In genomic region chr10:67350956-67351355, GRCm38 (mm10) we compare ENCODE assay signal across 24 mouse cellular contexts.
A peak's percentile ranks its signal among the peaks of the same experiment; 100 is the strongest.
DNase-seq lines count a peak whose midpoint lies in the region; ATAC-seq and TF ChIP-seq lines count a peak whose summit lies in the region.
"Had no signal": no experiment of that assay in that cellular context is flagged by ENCODE, and none has a peak within 500 bp of the region (broad histone marks: within the 10 kb centered on the region; RNA-seq: fewer than 3 reads in every experiment).

No protein-coding gene starts in this region.

- no peaks in the 10 kb centered on the region for H3K9me3 ChIP-seq in hindbrain, postnatal 0 days (ENCODE audit: low read length)
- H3K9me3 ChIP-seq in hindbrain, embryonic 10.5 days, result no peaks in the 10 kb centered on the region
- H3K9me3 ChIP-seq in kidney, embryonic 16.5 days (ENCODE audit: low read length), result no peaks in the 10 kb centered on the region
- H3K9me3 ChIP-seq: embryonic facial prominence, embryonic 12.5 days; forebrain, embryonic 15.5 days; heart, embryonic 13.5 days; hindbrain, embryonic 13.5 days; limb, embryonic 13.5 days; liver, embryonic 12.5 days had no signal

- DNase-seq in hindbrain, postnatal 0 days (ENCODE audit: low spot score), result peak; percentile 30
- no peak for DNase-seq in hindbrain, embryonic 10.5 days (ENCODE audit: low spot score)
- DNase-seq in kidney, postnatal 25 days, result peak; percentile 36 to 67
- DNase-seq in NIH3T3 (ENCODE audit: low read depth), result peak; percentile 45
- DNase-seq in brain, embryonic 14.5 days (ENCODE audit: low read depth), result peak; percentile 48
- no peak for DNase-seq in left cerebral cortex, adult 8-10 months (ENCODE audit: low spot score in 2 of 2)
- DNase-seq: adrenal gland, postnatal 14 days; cerebellum, adult 9-11 months; gastrocnemius, postnatal 10 days; heart, adult 18-20 months; heart, postnatal 14 days; lung, adult 18-20 months; lung, postnatal 36 days had no signal

- no peaks in the 10 kb centered on the region for H3K36me3 ChIP-seq in hindbrain, postnatal 0 days (ENCODE audit: insufficient read depth, low read length)
- H3K36me3 ChIP-seq in hindbrain, embryonic 10.5 days, result no peaks in the 10 kb centered on the region
- no peaks in the 10 kb centered on the region for H3K36me3 ChIP-seq in kidney, embryonic 16.5 days (ENCODE audit: insufficient read depth, low read length)
- H3K36me3 ChIP-seq: embryonic facial prominence, embryonic 12.5 days; forebrain, embryonic 15.5 days; heart, embryonic 13.5 days; hindbrain, embryonic 13.5 days; limb, embryonic 13.5 days; liver, embryonic 12.5 days had no signal

- 37% methylated on average over 2 of the region's 2 CpGs for WGBS in hindbrain, postnatal 0 days
- WGBS in hindbrain, embryonic 10.5 days, result 59% methylated on average over 2 of the region's 2 CpGs
- 33% methylated on average over 2 of the region's 2 CpGs for WGBS in kidney, embryonic 16.5 days

- H3K27ac ChIP-seq in hindbrain, postnatal 0 days, result no peak overlapping the region
- no peak overlapping the region for H3K27ac ChIP-seq in hindbrain, embryonic 10.5 days
- no peak overlapping the region for H3K27ac ChIP-seq in kidney, embryonic 16.5 days (ENCODE audit: low read length)
- H3K27ac ChIP-seq: embryonic facial prominence, embryonic 12.5 days; forebrain, embryonic 15.5 days; heart, embryonic 13.5 days; hindbrain, embryonic 13.5 days; limb, embryonic 13.5 days; liver, embryonic 12.5 days had no signal

- TF ChIP-seq CTCF in hindbrain, postnatal 0 days (IDR thresholded peaks at IDR 0.05; ENCODE audit: low read depth), result no peak
- no peak for TF ChIP-seq CTCF in brain, embryonic 14.5 days (IDR thresholded peaks at IDR 0.05; ENCODE audit: borderline replicate concordance, extremely low read depth, insufficient read depth, insufficient read length)

- no peak for ATAC-seq in hindbrain, postnatal 0 days
- no peak for ATAC-seq in kidney, embryonic 16.5 days (ENCODE audit: low FRiP score, low TSS enrichment)
- ATAC-seq: forebrain, embryonic 15.5 days; inflammation-experienced regulatory T-cells, adult 6 months; liver, embryonic 12.5 days; midbrain, embryonic 16.5 days had no signal

- H3K27me3 ChIP-seq in hindbrain, postnatal 0 days (ENCODE audit: insufficient read depth, low read length), result no peaks in the 10 kb centered on the region
- H3K27me3 ChIP-seq in hindbrain, embryonic 10.5 days (ENCODE audit: insufficient read depth, poor library complexity, severe bottlenecking), result no peaks in the 10 kb centered on the region
- no peaks in the 10 kb centered on the region for H3K27me3 ChIP-seq in kidney, embryonic 16.5 days (ENCODE audit: insufficient read depth, low read length)
- H3K27me3 ChIP-seq: embryonic facial prominence, embryonic 12.5 days; forebrain, embryonic 15.5 days; heart, embryonic 13.5 days; hindbrain, embryonic 13.5 days; limb, embryonic 13.5 days; liver, embryonic 12.5 days; megakaryocyte, embryonic 14.5 days had no signal

- H3K9ac ChIP-seq in hindbrain, postnatal 0 days (replicated peaks; ENCODE audit: low read length), result no peak overlapping the region
- H3K9ac ChIP-seq in kidney, embryonic 16.5 days (replicated peaks; ENCODE audit: low read length), result no peak overlapping the region
- H3K9ac ChIP-seq: embryonic facial prominence, embryonic 12.5 days; forebrain, embryonic 15.5 days; heart, embryonic 13.5 days; hindbrain, embryonic 13.5 days; limb, embryonic 13.5 days; liver, embryonic 12.5 days had no signal

- TF ChIP-seq POLR2A in brain, embryonic 14.5 days (IDR thresholded peaks at IDR 0.05; ENCODE audit: borderline replicate concordance, extremely low read depth, insufficient read depth, insufficient read length, poor library complexity, severe bottlenecking), result no peak

- no peak overlapping the region for H3K4me3 ChIP-seq in hindbrain, postnatal 0 days (ENCODE audit: low read length)
- no peak overlapping the region for H3K4me3 ChIP-seq in hindbrain, embryonic 10.5 days
- H3K4me3 ChIP-seq in kidney, embryonic 16.5 days (ENCODE audit: low read length), result no peak overlapping the region
- H3K4me3 ChIP-seq: embryonic facial prominence, embryonic 12.5 days; erythroblast, embryonic 14.5 days; forebrain, embryonic 15.5 days; heart, embryonic 13.5 days; hindbrain, embryonic 13.5 days; limb, embryonic 13.5 days; liver, embryonic 12.5 days; megakaryocyte, embryonic 14.5 days had no signal

- H3K4me1 ChIP-seq in hindbrain, postnatal 0 days (ENCODE audit: insufficient read depth, low read length), result no peaks in the 10 kb centered on the region
- H3K4me1 ChIP-seq in hindbrain, embryonic 10.5 days (replicated peaks), result no peaks in the 10 kb centered on the region
- no peaks in the 10 kb centered on the region for H3K4me1 ChIP-seq in kidney, embryonic 16.5 days (ENCODE audit: insufficient read depth, low read length)
- H3K4me1 ChIP-seq: embryonic facial prominence, embryonic 12.5 days; forebrain, embryonic 15.5 days; heart, embryonic 13.5 days; hindbrain, embryonic 13.5 days; limb, embryonic 13.5 days; liver, embryonic 12.5 days; megakaryocyte, embryonic 14.5 days had no signal

- no peak overlapping the region for H3K4me2 ChIP-seq in hindbrain, postnatal 0 days (ENCODE audit: low read depth, low read length)
- H3K4me2 ChIP-seq in kidney, embryonic 16.5 days (replicated peaks; ENCODE audit: low read depth, low read length), result no peak overlapping the region
- H3K4me2 ChIP-seq: embryonic facial prominence, embryonic 12.5 days; forebrain, embryonic 15.5 days; heart, embryonic 13.5 days; hindbrain, embryonic 13.5 days; limb, embryonic 13.5 days; liver, embryonic 12.5 days had no signal

Comparison
In these comparisons a context has a peak if more than half of its experiments do, and no peak if none do; other contexts are left out.
1. DNase-seq: peak in hindbrain, postnatal 0 days (single experiment), kidney, postnatal 25 days (2 of 2), NIH3T3 (single experiment) and brain, embryonic 14.5 days (single experiment); none in hindbrain, embryonic 10.5 days (single experiment) and left cerebral cortex, adult 8-10 months (0 of 2).